Mouse (Mus musculus) neural tube, embryonic 14.5 days (tissue): ENCODE data around the gene Taf5. TPM values are rescaled to one million over a fixed set of nuclear protein-coding genes. Genes with fewer than 3 reads are reported as not detected.

Source experiments
- ATAC-seq: fragments of 200-750 bp; cut with Nextera tagmentation; 2 replicates; pipeline ENCODE4 v1.8.0; 2017; ENCODE audit warnings: low read depth, mild to moderate bottlenecking, moderate TSS enrichment, moderate library complexity
- H3K27ac ChIP-seq: fragments of 300-500 bp; sonication (generic); 2 replicates; pipeline ENCODE4 v1.5.1; 2014; ENCODE audit warnings: low read depth, mild to moderate bottlenecking, control low read depth, low read length, moderate library complexity, mixed read lengths
- H3K27me3 ChIP-seq: fragments of 300-500 bp; sonication (generic); 2 replicates; pipeline ENCODE4 v1.6.1; 2014; ENCODE audit warnings: low read length; ENCODE audit not compliant: control insufficient read depth, insufficient read depth
- H3K36me3 ChIP-seq: fragments of 300-500 bp; sonication (generic); 2 replicates; pipeline ENCODE4 v1.6.1; 2014; ENCODE audit warnings: low read length, mixed read lengths; ENCODE audit not compliant: control insufficient read depth, insufficient read depth
- H3K4me1 ChIP-seq: fragments of 300-500 bp; sonication (generic); 2 replicates; pipeline ENCODE4 v1.6.1; 2014; ENCODE audit warnings: low read length; ENCODE audit not compliant: control insufficient read depth, insufficient read depth
- H3K4me2 ChIP-seq: fragments of 300-500 bp; sonication (generic); 2 replicates; pipeline ENCODE4 v1.6.1; 2014; ENCODE audit warnings: mild to moderate bottlenecking, low read depth, low read length, control low read depth
- H3K4me3 ChIP-seq: fragments of 300-500 bp; sonication (generic); 2 replicates; pipeline ENCODE4 v1.5.1; 2014; ENCODE audit warnings: low read depth, low read length, control low read depth, mixed read lengths
- H3K9ac ChIP-seq: fragments of 300-500 bp; sonication (generic); replicated peaks from 2 replicates; pipeline ENCODE4 v1.6.1; 2014; ENCODE audit warnings: low read depth, mild to moderate bottlenecking, control low read depth, low read length, mixed read lengths
- H3K9me3 ChIP-seq: fragments of 300-500 bp; sonication (generic); 2 replicates; pipeline ENCODE4 v1.6.1; 2016; ENCODE audit warnings: low read length; ENCODE audit not compliant: control insufficient read depth
- WGBS: fragments of 180-500 bp; shearing (Covaris S2); extraction: QIAGEN DNeasy Blood & Tissue Kit; methylation state at CpG from one replicate; pipeline ENCODE4 v1.1.7; 2014; 5-methylcytosine and 5-hydroxymethylcytosine counted together
- polyA plus RNA-seq: library from polyadenylated mRNA; unstranded; fragments of >200 nt; fragmentation: Nextera tagmentation; extraction: Ambion mirVana; gene quantifications from 2 replicates; pipeline ENCODE4 v1.2.1, GENCODE M21; 2014

Gene Taf5
- polyA plus RNA-seq, 1 experiment from 2014 or later, result 7.7 TPM

- H3K27me3 ChIP-seq, result no peaks in the 10 kb centered on the region
- H3K9ac ChIP-seq, result no peak overlapping the region
- 92% methylated on average over 6 of the region's 6 CpGs for WGBS
- no peak overlapping the region for H3K4me3 ChIP-seq
- H3K27ac ChIP-seq, result no peak overlapping the region
- H3K4me2 ChIP-seq, result no peak overlapping the region
- no peaks in the 10 kb centered on the region for H3K4me1 ChIP-seq
- H3K9me3 ChIP-seq, result no peaks in the 10 kb centered on the region
- peaks cover 29% of the 10 kb centered on the region; the same call in 1 of the 2 replicates for H3K36me3 ChIP-seq
- no peak for ATAC-seq
These were observed 35.8 kb upstream of the Taf5 start for GRCm38 (mm10) chr19:47031770-47032169.

GRCm38 (mm10) chr19:47034916-47035315 is 32.6 kb upstream of the Taf5 start:
- WGBS, result 98% methylated on average over 4 of the region's 4 CpGs
- H3K27me3 ChIP-seq, result no peaks in the 10 kb centered on the region
- H3K9ac ChIP-seq, result no peak overlapping the region
- H3K27ac ChIP-seq, result no peak overlapping the region
- H3K4me3 ChIP-seq, result no peak overlapping the region
- H3K4me1 ChIP-seq, result no peaks in the 10 kb centered on the region
- peaks cover 42% of the 10 kb centered on the region for H3K36me3 ChIP-seq
- no peaks in the 10 kb centered on the region for H3K9me3 ChIP-seq
- no peak overlapping the region for H3K4me2 ChIP-seq
- ATAC-seq, result no peak

DNA sequence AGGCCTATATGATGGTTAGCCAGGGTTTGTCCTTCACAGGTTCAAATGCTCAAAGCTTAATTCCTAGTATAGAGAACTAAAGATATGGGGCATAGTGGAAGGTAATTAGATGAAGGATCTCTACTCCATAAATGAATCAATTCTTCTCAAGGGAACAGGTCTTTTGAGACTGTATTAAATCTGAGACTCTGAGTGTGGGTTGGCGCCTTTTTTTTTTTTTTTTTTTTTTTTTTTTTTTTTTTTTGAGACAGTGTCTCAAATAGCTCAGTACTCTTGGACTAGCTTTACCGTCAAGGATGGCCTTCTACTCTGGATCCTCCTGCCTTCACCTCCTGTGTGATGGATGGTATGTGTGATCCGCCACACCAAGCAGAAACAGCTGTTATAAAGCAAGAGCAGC is 30.9 kb upstream of the Taf5 start:
- ATAC-seq, result no peak
- Histone ChIP-seq H3K27ac (no peak overlapping the region), H3K9ac (no peak overlapping the region), H3K36me3 (peaks cover 48% of the 10 kb centered on the region), H3K27me3 (no peaks in the 10 kb centered on the region), H3K9me3 (no peaks in the 10 kb centered on the region), H3K4me2 (no peak overlapping the region), H3K4me3 (no peak overlapping the region), H3K4me1 (no peaks in the 10 kb centered on the region)
- WGBS, result 91% methylated on average over 3 of the region's 3 CpGs

- H3K4me3 ChIP-seq, result no peak overlapping the region
- peaks cover 24% of the 10 kb centered on the region for H3K36me3 ChIP-seq
- H3K27ac ChIP-seq, result no peak overlapping the region
- no peaks in the 10 kb centered on the region for H3K4me1 ChIP-seq
- H3K4me2 ChIP-seq, result no peak overlapping the region
- no peak overlapping the region for H3K9ac ChIP-seq
- WGBS, result 89% methylated on average over 3 of the region's 3 CpGs
- ATAC-seq, result no peak
- H3K9me3 ChIP-seq, result no peaks in the 10 kb centered on the region
- H3K27me3 ChIP-seq, result no peaks in the 10 kb centered on the region
These were observed 26.6 kb upstream of the Taf5 start for GRCm38 (mm10) chr19:47040720-47041473.

GRCm38 (mm10) chr19:47043608-47044007 is 23.9 kb upstream of the Taf5 start:
- Histone ChIP-seq H3K4me3 (no peak overlapping the region), H3K27ac (no peak overlapping the region), H3K27me3 (no peaks in the 10 kb centered on the region), H3K36me3 (peaks cover 16% of the 10 kb centered on the region), H3K4me2 (no peak overlapping the region), H3K4me1 (no peaks in the 10 kb centered on the region), H3K9ac (no peak overlapping the region), H3K9me3 (no peaks in the 10 kb centered on the region)
- ATAC-seq, result no peak
- WGBS, result 85% methylated on average over 3 of the region's 3 CpGs

GRCm38 (mm10) chr19:47046343-47046742 is 21.2 kb upstream of the Taf5 start:
- no peak for ATAC-seq
- Histone ChIP-seq H3K27ac (no peak overlapping the region), H3K4me2 (no peak overlapping the region), H3K4me3 (no peak overlapping the region), H3K9ac (no peak overlapping the region), H3K9me3 (no peaks in the 10 kb centered on the region), H3K36me3 (no peaks in the 10 kb centered on the region; the same call in 1 of the 2 replicates), H3K27me3 (no peaks in the 10 kb centered on the region), H3K4me1 (peaks cover 12% of the 10 kb centered on the region)
- 81% methylated on average over 1 of the region's 1 CpGs for WGBS

GRCm38 (mm10) chr19:47047236-47047833 is 20.2 kb upstream of the Taf5 start:
- no peak for ATAC-seq
- Histone ChIP-seq H3K27me3 (no peaks in the 10 kb centered on the region), H3K4me2 (no peak overlapping the region), H3K4me3 (no peak overlapping the region), H3K27ac (no peak overlapping the region), H3K4me1 (peaks cover 12% of the 10 kb centered on the region), H3K36me3 (no peaks in the 10 kb centered on the region; the same call in 1 of the 2 replicates), H3K9ac (no peak overlapping the region), H3K9me3 (no peaks in the 10 kb centered on the region)
- 91% methylated on average over 13 of the region's 13 CpGs for WGBS

DNA sequence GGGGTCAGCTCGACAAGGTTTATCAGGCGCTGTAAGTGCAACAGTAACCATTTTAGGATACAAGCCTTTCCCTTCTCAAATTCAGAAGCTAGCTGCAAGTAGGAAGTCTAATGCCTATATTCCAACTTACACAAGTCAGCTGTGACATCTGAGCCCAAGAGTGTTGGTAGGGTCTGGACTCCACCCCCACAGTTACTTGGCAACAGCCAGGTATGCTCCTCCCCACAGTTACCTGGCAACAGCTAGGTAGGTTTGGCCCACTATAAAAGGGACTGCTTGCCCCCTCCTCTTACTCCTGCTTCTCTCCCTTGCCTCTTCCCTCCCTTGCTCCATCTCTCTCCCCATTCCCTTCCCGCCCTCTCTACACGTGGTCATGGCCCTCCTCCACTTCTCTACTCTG is 18.5 kb upstream of the Taf5 start:
- no peak for ATAC-seq
- H3K9ac ChIP-seq, result no peak overlapping the region
- no peaks in the 10 kb centered on the region for H3K9me3 ChIP-seq
- no peaks in the 10 kb centered on the region; the same call in 1 of the 2 replicates for H3K36me3 ChIP-seq
- H3K4me3 ChIP-seq, result no peak overlapping the region
- H3K4me1 ChIP-seq, result peaks cover 12% of the 10 kb centered on the region
- H3K27me3 ChIP-seq, result no peaks in the 10 kb centered on the region
- H3K27ac ChIP-seq, result no peak overlapping the region
- WGBS, result 63% methylated on average over 4 of the region's 4 CpGs
- peak overlapping the region; percentile 61; the same call in 1 of the 2 replicates for H3K4me2 ChIP-seq

DNA sequence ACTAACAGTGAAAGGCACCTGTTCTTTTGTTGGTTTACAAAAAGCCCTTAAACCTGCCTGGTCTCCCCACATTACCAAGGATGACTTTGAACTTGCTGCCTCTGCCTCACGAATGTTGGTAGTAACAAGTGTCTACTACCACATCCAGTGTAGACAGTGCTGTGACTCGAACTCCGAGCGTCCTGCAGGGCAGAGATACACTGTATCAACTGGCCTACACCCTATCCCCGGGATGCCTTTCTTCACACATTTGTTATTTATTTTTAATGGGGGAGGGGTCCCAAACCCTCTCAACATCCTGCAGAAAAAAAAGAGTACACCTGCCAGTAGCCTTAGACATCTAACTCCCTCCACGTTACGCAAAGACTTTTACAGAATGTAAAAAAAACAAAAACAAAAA is 17.7 kb upstream of the Taf5 start:
- peak overlapping the region; percentile 96 for H3K4me3 ChIP-seq
- no peaks in the 10 kb centered on the region; the same call in 1 of the 2 replicates for H3K36me3 ChIP-seq
- 7% methylated on average over 7 of the region's 7 CpGs for WGBS
- H3K4me1 ChIP-seq, result peaks cover 12% of the 10 kb centered on the region
- no peaks in the 10 kb centered on the region for H3K9me3 ChIP-seq
- no peaks in the 10 kb centered on the region for H3K27me3 ChIP-seq
- peak overlapping the region; percentile 61 for H3K4me2 ChIP-seq
- peak; percentile 58; the same call in 1 of the 2 replicates for ATAC-seq
- H3K27ac ChIP-seq, result peak overlapping the region; percentile 92
- peak overlapping the region; percentile 90 for H3K9ac ChIP-seq
